Mouse (Mus musculus) hindbrain, postnatal 0 days (tissue): ENCODE results near the gene Fdxacb1. TPM values are rescaled to one million over a fixed set of nuclear protein-coding genes. Genes with fewer than 3 reads are reported as not detected.

Source experiments
- ATAC-seq: fragments of 200-750 bp; cut with Nextera tagmentation; 2 replicates; pipeline ENCODE4 v1.8.0; 2017; ENCODE audit warnings: mild to moderate bottlenecking, moderate TSS enrichment, moderate library complexity
- DNase-seq: peaks from one replicate; pipeline ENCODE4 v3.0.0-alpha.2; 2015; ENCODE audit warnings: low spot score
- H3K27ac ChIP-seq: fragments of 300-500 bp; sonication (generic); 2 replicates; pipeline ENCODE4 v1.5.1; 2014; ENCODE audit warnings: mild to moderate bottlenecking
- H3K27me3 ChIP-seq: fragments of 300-500 bp; sonication (generic); 2 replicates; pipeline ENCODE4 v1.6.1; 2014; ENCODE audit warnings: low read length, mixed read lengths; ENCODE audit not compliant: insufficient read depth
- H3K36me3 ChIP-seq: fragments of 300-500 bp; sonication (generic); 2 replicates; pipeline ENCODE4 v1.6.1; 2014; ENCODE audit warnings: low read length, mixed read lengths; ENCODE audit not compliant: insufficient read depth
- H3K4me1 ChIP-seq: fragments of 300-500 bp; sonication (generic); 2 replicates; pipeline ENCODE4 v1.6.1; 2014; ENCODE audit warnings: antibody characterized with exemption, low read length, mixed read lengths; ENCODE audit not compliant: insufficient read depth
- H3K4me2 ChIP-seq: fragments of 300-500 bp; sonication (generic); 2 replicates; pipeline ENCODE4 v1.6.1; 2014; ENCODE audit warnings: low read depth, mild to moderate bottlenecking, low read length, moderate library complexity, mixed read lengths
- H3K4me3 ChIP-seq: fragments of 300-500 bp; sonication (generic); 2 replicates; pipeline ENCODE4 v1.5.1; 2014; ENCODE audit warnings: low read length
- H3K9ac ChIP-seq: fragments of 300-500 bp; sonication (generic); replicated peaks from 2 replicates; pipeline ENCODE4 v1.6.1; 2014; ENCODE audit warnings: mild to moderate bottlenecking, low read length, moderate library complexity, mixed read lengths
- H3K9me3 ChIP-seq: fragments of 300-500 bp; sonication (generic); 2 replicates; pipeline ENCODE4 v1.6.1; 2016; ENCODE audit warnings: low read length, mixed read lengths
- CTCF ChIP-seq: IDR thresholded peaks from 2 replicates; pipeline ENCODE4 v1.5.1; 2016; ENCODE audit warnings: antibody characterized with exemption, control low read depth, low read depth
- WGBS: fragments of 180-500 bp; shearing (Covaris S2); extraction: QIAGEN DNeasy Blood & Tissue Kit; methylation state at CpG from one replicate; pipeline ENCODE4 v1.1.7; 2014; 5-methylcytosine and 5-hydroxymethylcytosine counted together
- polyA plus RNA-seq: library from polyadenylated mRNA; unstranded; fragments of >200 nt; fragmentation: Nextera tagmentation; extraction: Ambion mirVana; gene quantifications from 2 replicates; pipeline ENCODE4 v1.2.1, GENCODE M21; 2015
- total RNA-seq: library from RNA; depleted of rRNA; stranded (reverse); fragments of >200 nt; gene quantifications from 2 replicates; pipeline ENCODE4 v1.2.3, GENCODE M21; 2014

Fdxacb1 gene
- total and polyA plus RNA-seq, 2 experiments from 2014 or later, result 8.9 to 12.0 TPM

DNA sequence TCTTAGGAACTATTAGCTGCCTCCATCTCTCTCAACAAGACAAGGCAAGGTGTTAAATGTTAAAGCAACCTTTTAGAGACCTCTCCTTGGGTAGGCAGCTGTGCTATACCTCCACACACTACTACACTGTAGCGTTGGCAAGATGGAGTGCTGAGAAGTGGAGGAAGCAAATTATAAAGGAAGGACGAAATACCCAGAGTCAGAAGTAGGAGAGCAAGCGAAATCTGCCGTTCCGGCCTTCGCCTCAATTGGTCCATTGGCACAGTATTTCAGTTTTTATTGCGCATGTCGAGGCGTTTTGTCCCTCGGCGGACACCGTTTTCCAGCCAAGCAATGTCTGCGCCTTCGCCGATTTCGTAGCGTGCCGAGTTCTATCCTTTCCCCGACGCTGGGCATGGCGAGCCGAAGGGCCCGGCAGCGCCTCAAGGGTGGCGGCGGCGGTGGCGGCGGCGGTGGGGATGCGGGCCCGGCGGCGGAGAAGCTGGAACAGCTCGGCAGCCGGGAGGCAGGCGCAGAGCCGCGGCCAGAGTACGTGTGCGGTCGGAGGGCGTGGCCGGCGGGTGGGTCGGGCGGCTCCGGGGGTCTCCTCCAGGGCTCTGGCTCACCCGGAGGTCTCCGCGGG lies 7.1 kb downstream of the Fdxacb1 start, which contains the start of the genes Alg9 and 1110032A03Rik:
Alg9 (plus strand) TSS at position 29 of the 622 bp plus-strand sequence.
1110032A03Rik (minus strand) TSS at position 530 of the 622 bp plus-strand sequence.
- H3K27ac ChIP-seq, result peak within 1 kb of the TSS; percentile 91
- 1% methylated on average over 49 of the region's 51 CpGs for WGBS
- H3K36me3 ChIP-seq, result peaks cover 18% of the 10 kb centered on the region; the same call in 1 of the 2 replicates
- no peak for TF ChIP-seq CTCF
- no peaks in the 10 kb centered on the region for H3K9me3 ChIP-seq
- H3K4me3 ChIP-seq, result peak within 1 kb of the TSS; percentile 87
- no peaks in the 10 kb centered on the region for H3K27me3 ChIP-seq
- H3K4me1 ChIP-seq, result peaks cover 5% of the 10 kb centered on the region; the same call in 1 of the 2 replicates
- H3K4me2 ChIP-seq, result peak within 1 kb of the TSS; percentile 89
- DNase-seq (peak; percentile 91), ATAC-seq (peak; percentile 81)
- H3K9ac ChIP-seq, result peak within 1 kb of the TSS; percentile 90

DNA sequence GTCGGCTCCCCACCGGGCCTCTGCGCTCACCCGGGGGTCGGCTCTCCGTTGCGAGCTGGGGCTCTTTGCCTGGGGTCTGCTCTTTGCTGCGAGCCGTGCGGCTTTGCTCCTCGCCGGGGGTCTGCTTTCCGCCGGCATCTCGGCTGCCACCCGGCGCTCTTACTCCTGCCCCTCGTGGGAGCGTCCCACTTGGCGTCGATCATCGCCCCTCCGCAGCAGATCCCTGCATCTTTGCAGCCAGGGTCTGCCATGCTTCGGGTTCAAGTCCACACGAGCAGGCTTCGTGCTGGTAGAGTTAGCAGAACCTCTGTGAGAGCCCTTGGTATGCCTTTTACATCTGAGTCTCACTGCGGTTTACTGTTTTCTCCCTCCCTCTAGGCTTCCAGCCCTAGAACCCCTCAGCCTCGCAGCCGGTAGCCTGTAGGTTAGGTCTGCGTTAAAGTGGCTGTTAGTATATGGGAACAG lies 7.7 kb downstream of the Fdxacb1 start:
- H3K36me3 ChIP-seq, result peaks cover 24% of the 10 kb centered on the region
- TF ChIP-seq CTCF, result no peak
- peak overlapping the region; percentile 87 for H3K4me3 ChIP-seq
- H3K9ac ChIP-seq, result peak overlapping the region; percentile 90
- ATAC-seq, result peak; percentile 66
- H3K4me1 ChIP-seq, result peaks cover 5% of the 10 kb centered on the region; the same call in 1 of the 2 replicates
- 1% methylated on average over 29 of the region's 30 CpGs for WGBS
- peak overlapping the region; percentile 91 for H3K27ac ChIP-seq
- peak overlapping the region; percentile 89 for H3K4me2 ChIP-seq
- DNase-seq, result peak; percentile 35
- no peaks in the 10 kb centered on the region for H3K27me3 ChIP-seq
- H3K9me3 ChIP-seq, result no peaks in the 10 kb centered on the region

GRCm38 (mm10) chr9:50776162-50776760 lies 8.2 kb downstream of the Fdxacb1 start:
- Histone ChIP-seq H3K4me3 (peak overlapping the region; percentile 87), H3K9me3 (no peaks in the 10 kb centered on the region), H3K9ac (peak overlapping the region; percentile 90), H3K36me3 (peaks cover 30% of the 10 kb centered on the region), H3K27ac (peak overlapping the region; percentile 91), H3K4me1 (peaks cover 5% of the 10 kb centered on the region; the same call in 1 of the 2 replicates), H3K4me2 (peak overlapping the region; percentile 89), H3K27me3 (no peaks in the 10 kb centered on the region)
- ATAC-seq (no peak), DNase-seq (no peak)
- 71% methylated on average over 11 of the region's 11 CpGs for WGBS
- no peak for TF ChIP-seq CTCF

DNA sequence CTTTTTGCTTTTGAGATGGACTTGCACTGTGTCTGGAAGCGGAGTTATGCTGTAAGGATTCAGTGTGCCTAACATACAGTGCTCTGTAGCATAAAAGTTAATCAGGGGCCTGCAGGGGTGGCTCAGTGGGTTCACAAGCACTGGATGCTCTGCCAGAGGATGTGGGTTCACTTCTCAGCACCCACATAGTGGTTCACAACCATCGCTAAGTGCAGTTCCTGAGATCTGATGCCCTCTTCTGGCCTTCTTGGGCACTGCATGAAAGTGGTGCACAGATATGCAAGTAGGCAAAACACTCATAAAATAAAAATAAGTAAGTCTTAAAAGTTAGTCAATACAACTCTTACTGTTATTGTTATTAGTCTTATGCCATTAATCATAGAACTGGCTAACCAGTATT lies 14.1 kb downstream of the Fdxacb1 start:
- whole genome bisulfite sequencing, result 72% methylated on average over 2 of the region's 2 CpGs
- no peak overlapping the region for H3K27ac ChIP-seq
- no peaks in the 10 kb centered on the region for H3K9me3 ChIP-seq
- H3K4me3 ChIP-seq, result no peak overlapping the region
- H3K4me1 ChIP-seq, result no peaks in the 10 kb centered on the region
- no peak overlapping the region for H3K9ac ChIP-seq
- DNase-seq (peak; percentile 45), ATAC-seq (no peak)
- peak; percentile 61 for TF ChIP-seq CTCF
- no peaks in the 10 kb centered on the region for H3K27me3 ChIP-seq
- H3K36me3 ChIP-seq, result peaks cover 66% of the 10 kb centered on the region
- no peak overlapping the region for H3K4me2 ChIP-seq

- Histone ChIP-seq H3K4me1 (no peaks in the 10 kb centered on the region), H3K27ac (no peak overlapping the region), H3K9ac (no peak overlapping the region), H3K27me3 (no peaks in the 10 kb centered on the region), H3K36me3 (peaks cover 19% of the 10 kb centered on the region), H3K9me3 (no peaks in the 10 kb centered on the region), H3K4me2 (no peak overlapping the region), H3K4me3 (no peak overlapping the region)
- ATAC-seq (no peak), DNase-seq (no peak)
- no peak for TF ChIP-seq CTCF
- WGBS, result 90% methylated on average over 3 of the region's 3 CpGs
Observed at GRCm38 (mm10) chr9:50795266-50795665, 27.2 kb downstream of the Fdxacb1 start.

- no peaks in the 10 kb centered on the region for H3K9me3 ChIP-seq
- 86% methylated on average over 8 of the region's 8 CpGs for WGBS
- H3K4me1 ChIP-seq, result no peaks in the 10 kb centered on the region
- H3K9ac ChIP-seq, result no peak overlapping the region
- H3K4me3 ChIP-seq, result no peak overlapping the region
- ATAC-seq (no peak), DNase-seq (no peak)
- H3K27me3 ChIP-seq, result no peaks in the 10 kb centered on the region
- H3K4me2 ChIP-seq, result no peak overlapping the region
- peaks cover 26% of the 10 kb centered on the region for H3K36me3 ChIP-seq
- no peak for TF ChIP-seq CTCF
- H3K27ac ChIP-seq, result no peak overlapping the region
Observed at GRCm38 (mm10) chr9:50796776-50797175, 28.7 kb downstream of the Fdxacb1 start.
